Mouse (Mus musculus) A20 (cell line): ENCODE measurements at regions not wholly inside any gene's neighbourhood (a gene's known extent, or its start where the extent isn't known, plus 50 kb on each side); places are given as distances from the start of the nearest gene placed in this dataset.
A peak's percentile ranks its signal among the peaks of the same experiment; 100 is the strongest.

Experiments used
- DNase-seq: peaks from one replicate; pipeline ENCODE4 v3.0.0-alpha.2; 2011; ENCODE audit warnings: low read depth, low spot score

GRCm38 (mm10) chr15:60104126-60104525 is 87.7 kb upstream of the 4933412E24Rik start:
- DNase-seq = no peak

- no peak for DNase-seq
Measured at GRCm38 (mm10) chr15:60101485-60102280, 85.3 kb upstream of the 4933412E24Rik start.

GRCm38 (mm10) chr15:60097141-60097540 is 80.7 kb upstream of the 4933412E24Rik start:
- DNase-seq = peak; percentile 4

- no peak for DNase-seq
Measured at GRCm38 (mm10) chr15:60096131-60096530, 79.7 kb upstream of the 4933412E24Rik start.

GRCm38 (mm10) chr15:60089921-60090320 is 73.5 kb upstream of the 4933412E24Rik start:
- no peak for DNase-seq

- DNase-seq = no peak
Measured at GRCm38 (mm10) chr15:60088964-60089899, 72.8 kb upstream of the 4933412E24Rik start.
